Mouse (Mus musculus) midbrain, embryonic 10.5 days (tissue): Measurements from ENCODE around the gene Dhx40. TPM values are rescaled to one million over a fixed set of nuclear protein-coding genes. Genes with fewer than 3 reads are reported as not detected.
"Not testable (repeated sequence)": the region's sequence is repeated elsewhere in the genome, so short reads cannot be mapped to it uniquely, and the experiment has no call there.

Source experiments
- DNase-seq: peaks from one replicate; pipeline ENCODE4 v3.0.0-alpha.2; 2017; ENCODE audit warnings: low spot score
- H3K27ac ChIP-seq: fragments of 300-500 bp; sonication (generic); replicated peaks from 2 replicates; pipeline ENCODE4 v1.5.1; 2016; ENCODE audit warnings: mild to moderate bottlenecking
- H3K27me3 ChIP-seq: fragments of 300-500 bp; sonication (generic); 2 replicates; pipeline ENCODE4 v1.6.1; 2016; ENCODE audit warnings: low read depth, mild to moderate bottlenecking; ENCODE audit not compliant: poor library complexity, severe bottlenecking
- H3K36me3 ChIP-seq: fragments of 300-500 bp; sonication (generic); 2 replicates; pipeline ENCODE4 v1.6.1; 2016; ENCODE audit warnings: mild to moderate bottlenecking, moderate library complexity
- H3K4me1 ChIP-seq: fragments of 300-500 bp; sonication (generic); 2 replicates; pipeline ENCODE4 v1.6.1; 2016
- H3K4me3 ChIP-seq: fragments of 300-500 bp; sonication (generic); 2 replicates; pipeline ENCODE4 v1.5.1; 2016; ENCODE audit warnings: mild to moderate bottlenecking, moderate library complexity
- H3K9me3 ChIP-seq: fragments of 300-500 bp; sonication (generic); replicated peaks from 2 replicates; pipeline ENCODE4 v1.6.1; 2016; ENCODE audit warnings: mild to moderate bottlenecking
- WGBS: fragments of 180-500 bp; shearing (Covaris S2); methylation state at CpG from one replicate; pipeline ENCODE4 v1.1.7; 2016; 5-methylcytosine and 5-hydroxymethylcytosine counted together
- polyA plus RNA-seq: library from polyadenylated mRNA; unstranded; fragments of >200 nt; fragmentation: Nextera tagmentation; extraction: Ambion mirVana; gene quantifications from 2 replicates; pipeline ENCODE4 v1.2.1, GENCODE M21; 2016

Gene Dhx40
- polyA plus RNA-seq, 1 experiment from 2014 or later = 41.7 TPM

GRCm38 (mm10) chr11:86738956-86739355, 68.6 kb downstream of the Dhx40 start:
- Histone ChIP-seq H3K4me3 (no peak overlapping the region), H3K4me1 (peaks cover 3% of the 10 kb centered on the region; the same call in 1 of the 2 replicates), H3K9me3 (no peaks in the 10 kb centered on the region), H3K27ac (no peak overlapping the region), H3K27me3 (no peaks in the 10 kb centered on the region), H3K36me3 (peaks cover 22% of the 10 kb centered on the region)
- DNase-seq = no peak
- WGBS = 95% methylated on average over 1 of the region's 1 CpGs

DNA sequence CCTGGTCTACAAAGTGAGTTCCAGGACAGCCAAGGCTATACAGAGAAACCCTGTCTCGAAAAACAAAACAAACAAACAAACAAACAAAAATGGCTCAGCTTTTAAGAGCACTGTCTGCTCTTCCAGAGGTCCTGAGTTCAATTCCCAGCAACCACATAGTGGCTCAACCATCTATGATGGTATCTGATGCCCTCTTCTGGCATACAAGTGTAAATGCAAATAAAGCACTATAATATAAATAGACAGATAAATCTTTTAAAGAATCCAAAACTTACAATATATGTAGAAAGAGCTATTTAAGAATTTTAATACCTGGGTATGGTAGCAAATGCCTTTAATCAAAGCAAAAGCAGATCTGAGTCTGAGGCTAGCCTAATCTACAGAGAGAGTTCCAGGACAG, 69.2 kb downstream of the Dhx40 start:
- H3K4me1 ChIP-seq, DNase-seq, H3K4me3 ChIP-seq, H3K9me3 ChIP-seq, H3K27me3 ChIP-seq, H3K27ac ChIP-seq: not testable (repeated sequence)
- 97% methylated on average over 1 of the region's 1 CpGs for WGBS
- H3K36me3 ChIP-seq = peaks cover 28% of the 10 kb centered on the region

DNA sequence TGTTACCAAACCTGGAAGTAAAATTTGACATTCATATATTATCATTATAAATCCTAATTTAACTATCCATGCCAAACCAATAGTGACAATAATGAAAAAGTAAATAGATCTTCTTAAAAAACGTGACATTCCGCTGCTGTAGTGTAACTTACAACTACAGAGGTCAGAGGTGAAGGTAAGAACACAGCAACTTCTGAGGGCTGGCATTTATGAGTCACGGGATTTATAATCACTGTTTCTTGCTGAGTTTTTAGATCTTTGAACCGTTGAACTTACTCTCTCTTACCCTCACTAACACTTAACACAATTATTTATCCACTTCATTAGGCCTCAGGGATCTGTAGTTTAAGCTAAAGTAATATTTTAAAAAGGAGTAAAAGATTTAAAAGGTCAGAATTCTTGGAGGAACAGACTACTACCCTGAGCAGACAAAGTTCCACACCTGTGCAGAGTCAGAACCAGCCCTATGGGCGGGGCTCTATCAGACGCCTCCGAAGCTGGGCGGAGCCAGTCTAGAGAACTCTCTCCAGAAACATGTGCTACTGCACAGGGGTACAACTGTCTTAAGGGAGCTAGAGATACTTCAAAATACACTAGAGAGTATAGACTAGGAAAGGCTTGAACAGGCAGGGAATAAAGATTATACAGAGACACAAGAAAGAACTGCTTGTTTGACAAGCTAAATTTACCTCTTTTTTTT, 70.1 kb downstream of the Dhx40 start:
- no peak overlapping the region for H3K4me3 ChIP-seq
- 86% methylated on average over 8 of the region's 8 CpGs for WGBS
- DNase-seq = no peak
- H3K36me3 ChIP-seq = peaks cover 33% of the 10 kb centered on the region
- no peak overlapping the region for H3K27ac ChIP-seq
- no peaks in the 10 kb centered on the region for H3K9me3 ChIP-seq
- peaks cover 3% of the 10 kb centered on the region; the same call in 1 of the 2 replicates for H3K4me1 ChIP-seq
- H3K27me3 ChIP-seq = no peaks in the 10 kb centered on the region

- 92% methylated on average over 4 of the region's 4 CpGs for WGBS
- H3K4me3 ChIP-seq = no peak overlapping the region
- H3K27ac ChIP-seq = no peak overlapping the region
Observed at GRCm38 (mm10) chr11:86734993-86735392, 72.6 kb downstream of the Dhx40 start.

GRCm38 (mm10) chr11:86734241-86734939, 73.2 kb downstream of the Dhx40 start:
- Histone ChIP-seq H3K27me3 (no peaks in the 10 kb centered on the region), H3K36me3 (peaks cover 54% of the 10 kb centered on the region), H3K27ac (no peak overlapping the region), H3K9me3 (no peaks in the 10 kb centered on the region), H3K4me3 (no peak overlapping the region), H3K4me1 (peaks cover 3% of the 10 kb centered on the region; the same call in 1 of the 2 replicates)
- no peak for DNase-seq
- 76% methylated on average over 10 of the region's 10 CpGs for WGBS

More at GRCm38 (mm10) chr11:86734993-86735392, 72.6 kb downstream of the Dhx40 start:
- Histone ChIP-seq H3K4me1 (peaks cover 3% of the 10 kb centered on the region; the same call in 1 of the 2 replicates), H3K9me3 (no peaks in the 10 kb centered on the region), H3K27me3 (no peaks in the 10 kb centered on the region), H3K36me3 (peaks cover 50% of the 10 kb centered on the region)
- no peak for DNase-seq

GRCm38 (mm10) chr11:86731443-86731842, 76.1 kb downstream of the Dhx40 start:
- DNase-seq = no peak
- Histone ChIP-seq H3K4me1 (peaks cover 3% of the 10 kb centered on the region; the same call in 1 of the 2 replicates), H3K36me3 (peaks cover 81% of the 10 kb centered on the region), H3K27me3 (no peaks in the 10 kb centered on the region), H3K9me3 (no peaks in the 10 kb centered on the region), H3K4me3 (no peak overlapping the region), H3K27ac (no peak overlapping the region)
- 91% methylated on average over 2 of the region's 2 CpGs for WGBS

DNA sequence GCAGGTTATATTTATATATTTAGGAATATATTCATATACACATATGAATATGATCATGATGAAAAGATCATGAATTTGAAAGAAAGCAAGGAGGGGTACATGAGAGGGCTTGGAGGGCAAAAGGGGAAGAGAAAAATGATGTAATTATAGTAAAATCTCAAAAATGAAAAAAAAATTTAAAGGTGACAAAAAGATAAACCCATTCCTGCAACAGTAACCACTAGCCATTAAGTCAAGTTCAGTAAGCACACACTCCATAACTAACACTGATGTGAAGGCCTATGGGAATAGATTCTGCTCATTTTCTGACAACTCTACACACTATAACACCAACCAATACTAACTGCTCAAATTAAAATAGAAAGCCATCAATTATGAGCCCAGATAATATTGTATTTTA, 81.9 kb downstream of the Dhx40 start:
- H3K36me3 ChIP-seq = peaks cover 93% of the 10 kb centered on the region
- no peak overlapping the region for H3K27ac ChIP-seq
- no peak for DNase-seq
- H3K4me1 ChIP-seq = no peaks in the 10 kb centered on the region
- H3K9me3 ChIP-seq = no peaks in the 10 kb centered on the region
- no peaks in the 10 kb centered on the region for H3K27me3 ChIP-seq
- H3K4me3 ChIP-seq = no peak overlapping the region

DNA sequence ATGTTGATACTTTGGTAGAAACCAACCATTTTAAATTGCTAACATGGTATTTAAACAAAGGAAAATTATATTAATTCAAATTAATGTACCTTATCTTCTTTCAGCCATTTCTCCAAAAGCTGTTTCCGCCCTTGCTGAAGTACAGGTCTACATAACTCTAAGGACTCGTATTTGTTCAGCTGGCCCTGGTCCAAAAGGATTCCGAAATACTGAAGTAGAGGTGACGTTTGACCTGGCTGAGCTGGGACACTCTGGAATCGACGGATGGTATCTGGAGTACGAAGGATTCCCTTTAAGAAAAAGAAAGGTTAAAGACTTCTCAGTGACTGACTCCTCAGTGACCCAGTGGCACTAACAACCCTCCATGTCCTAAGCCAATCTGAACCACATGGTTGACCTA, 82.6 kb downstream of the Dhx40 start:
- no peak for DNase-seq
- Histone ChIP-seq H3K4me3 (no peak overlapping the region), H3K27ac (no peak overlapping the region), H3K27me3 (no peaks in the 10 kb centered on the region), H3K9me3 (no peaks in the 10 kb centered on the region), H3K4me1 (no peaks in the 10 kb centered on the region), H3K36me3 (peaks cover 93% of the 10 kb centered on the region)
- WGBS = 97% methylated on average over 7 of the region's 7 CpGs

DNA sequence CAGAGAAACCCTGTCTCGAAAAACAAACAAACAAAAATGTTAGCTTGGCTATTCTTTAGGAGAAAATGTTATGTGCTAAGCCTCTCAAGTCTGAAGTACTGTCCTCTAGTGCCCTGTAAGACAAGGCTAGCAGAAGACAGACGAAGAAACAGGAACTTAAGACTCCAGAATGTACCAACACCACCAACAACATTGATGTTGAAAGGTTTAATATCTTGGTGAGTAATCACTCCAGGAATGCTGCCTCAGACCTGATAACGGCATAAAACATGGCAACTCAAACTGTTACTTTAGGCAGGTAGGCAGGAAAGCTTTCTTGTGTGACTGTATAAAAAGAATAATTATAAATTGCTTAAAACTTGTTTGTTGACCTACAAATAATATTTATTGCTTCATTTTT, 83.5 kb downstream of the Dhx40 start:
- no peak overlapping the region for H3K4me3 ChIP-seq
- H3K27me3 ChIP-seq = no peaks in the 10 kb centered on the region
- no peak for DNase-seq
- no peak overlapping the region for H3K27ac ChIP-seq
- WGBS = 94% methylated on average over 3 of the region's 3 CpGs
- no peaks in the 10 kb centered on the region for H3K9me3 ChIP-seq
- peaks cover 94% of the 10 kb centered on the region for H3K36me3 ChIP-seq
- no peaks in the 10 kb centered on the region for H3K4me1 ChIP-seq

DNA sequence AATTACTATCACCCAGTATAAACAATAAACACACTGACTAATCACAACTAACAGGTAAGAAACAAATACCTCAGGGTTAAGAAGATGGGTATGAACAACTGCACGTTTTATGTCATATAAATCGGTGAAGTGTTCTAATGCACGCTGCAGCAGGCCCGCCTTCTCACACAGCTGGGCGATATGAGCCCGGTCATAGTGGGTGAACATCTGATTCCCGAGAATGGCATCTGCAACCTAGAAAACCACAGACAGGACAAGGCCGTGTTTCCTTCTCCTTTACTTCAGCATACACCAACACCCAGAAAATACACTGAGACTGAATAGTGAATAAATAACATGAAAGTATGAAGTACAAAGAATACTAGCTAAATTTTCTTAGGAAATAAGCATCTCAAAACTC, 88.2 kb downstream of the Dhx40 start:
- no peak overlapping the region for H3K27ac ChIP-seq
- H3K4me3 ChIP-seq = no peak overlapping the region
- DNase-seq = no peak
- H3K36me3 ChIP-seq = peaks cover 90% of the 10 kb centered on the region
- no peaks in the 10 kb centered on the region for H3K9me3 ChIP-seq
- no peaks in the 10 kb centered on the region for H3K4me1 ChIP-seq
- 92% methylated on average over 8 of the region's 8 CpGs for WGBS
- no peaks in the 10 kb centered on the region for H3K27me3 ChIP-seq

Other genes starting within 250 kb of the Dhx40 start
- 96.7 and 105 TPM in 2 replicates for gene Vmp1, start 123.9 kb downstream of the Dhx40 start, polyA plus RNA-seq
- 40.8 and 42.9 TPM in 2 replicates for gene Ptrh2, start 123.8 kb downstream of the Dhx40 start, polyA plus RNA-seq
- gene Cltc, start 50.2 kb downstream of the Dhx40 start, polyA plus RNA-seq = 129 and 145 TPM in 2 replicates
- gene Ypel2, start 186.0 kb upstream of the Dhx40 start, polyA plus RNA-seq = 3.0 and 4.4 TPM in 2 replicates